Mouse (Mus musculus): Measurements from ENCODE around the gene Nav2.

Gene Nav2

GRCm38 (mm10) chr7:49298431-49298839 lies 389.9 kb downstream of the Nav2 start:
- DNase-seq: peak; percentile 37

- no peak for DNase-seq
These were observed 393.0 kb downstream of the Nav2 start for GRCm38 (mm10) chr7:49301487-49301886.

GRCm38 (mm10) chr7:49303600-49304411 lies 395.3 kb downstream of the Nav2 start:
- DNase-seq: peak; percentile 26

GRCm38 (mm10) chr7:49307717-49308116 lies 399.2 kb downstream of the Nav2 start:
- DNase-seq: no peak

- DNase-seq: no peak
These were observed 401.2 kb downstream of the Nav2 start for GRCm38 (mm10) chr7:49309746-49310145.

- no peak for DNase-seq
These were observed 405.4 kb downstream of the Nav2 start for GRCm38 (mm10) chr7:49313945-49314344.

- no peak for DNase-seq
These were observed 406.5 kb downstream of the Nav2 start for GRCm38 (mm10) chr7:49315033-49315432.

- no peak for DNase-seq
These were observed 408.1 kb downstream of the Nav2 start for GRCm38 (mm10) chr7:49316600-49316999.

GRCm38 (mm10) chr7:49318183-49318897 lies 409.8 kb downstream of the Nav2 start:
- peak; percentile 23 for DNase-seq

GRCm38 (mm10) chr7:49318898-49319293 lies 410.4 kb downstream of the Nav2 start:
- DNase-seq: peak; percentile 53

- DNase-seq: no peak
These were observed 411.5 kb downstream of the Nav2 start for GRCm38 (mm10) chr7:49319981-49320380.

GRCm38 (mm10) chr7:49321124-49321531 lies 412.6 kb downstream of the Nav2 start:
- peak; percentile 69 for DNase-seq

- no peak for DNase-seq
These were observed 413.7 kb downstream of the Nav2 start for GRCm38 (mm10) chr7:49322179-49322578.

- no peak for DNase-seq
These were observed 416.1 kb downstream of the Nav2 start for GRCm38 (mm10) chr7:49324575-49324974.

- no peak for DNase-seq
These were observed 417.7 kb downstream of the Nav2 start for GRCm38 (mm10) chr7:49326136-49326722.

- no peak for DNase-seq
These were observed 418.6 kb downstream of the Nav2 start for GRCm38 (mm10) chr7:49326967-49327742.

- DNase-seq: no peak
These were observed 421.7 kb downstream of the Nav2 start for GRCm38 (mm10) chr7:49330181-49330580.

- no peak for DNase-seq
These were observed 423.4 kb downstream of the Nav2 start for GRCm38 (mm10) chr7:49331939-49332338.

GRCm38 (mm10) chr7:49332644-49333043 lies 424.1 kb downstream of the Nav2 start:
- DNase-seq: no peak

GRCm38 (mm10) chr7:49334163-49334562 lies 425.6 kb downstream of the Nav2 start:
- DNase-seq: no peak

- no peak for DNase-seq
These were observed 426.5 kb downstream of the Nav2 start for GRCm38 (mm10) chr7:49335056-49335455.

GRCm38 (mm10) chr7:49336725-49337124 lies 428.2 kb downstream of the Nav2 start:
- no peak for DNase-seq

- no peak for DNase-seq
These were observed 429.2 kb downstream of the Nav2 start for GRCm38 (mm10) chr7:49337710-49338109.
